In genomic region chr17:6054934-6055355, GRCm38 (mm10) we compare ENCODE assay signal across 8 mouse cellular contexts. TPM values are rescaled to one million over a fixed set of nuclear protein-coding genes. Genes with fewer than 3 reads are reported as not detected.
A peak's percentile ranks its signal among the peaks of the same experiment; 100 is the strongest.
DNase-seq lines count a peak whose midpoint lies in the region; ATAC-seq and TF ChIP-seq lines count a peak whose summit lies in the region.

No protein-coding gene starts in this region.

- H3K36me3 ChIP-seq in forebrain, embryonic 11.5 days (ENCODE audit: control insufficient read depth, insufficient read depth, low read length): no peaks in the 10 kb centered on the region
- peaks cover 23% of the 10 kb centered on the region for H3K36me3 ChIP-seq in forebrain, embryonic 13.5 days (ENCODE audit: poor library complexity, severe bottlenecking)
- peaks cover 39% of the 10 kb centered on the region for H3K36me3 ChIP-seq in neural tube, embryonic 15.5 days

- H3K27me3 ChIP-seq in forebrain, embryonic 11.5 days (ENCODE audit: control insufficient read depth, insufficient read depth, low read length): no peaks in the 10 kb centered on the region
- no peaks in the 10 kb centered on the region for H3K27me3 ChIP-seq in forebrain, embryonic 13.5 days
- no peaks in the 10 kb centered on the region for H3K27me3 ChIP-seq in neural tube, embryonic 15.5 days (replicated peaks)

- peak; percentile 33 for TF ChIP-seq CTCF in brain, embryonic 14.5 days (IDR thresholded peaks at IDR 0.05; ENCODE audit: borderline replicate concordance, extremely low read depth, insufficient read depth, insufficient read length)
- TF ChIP-seq CTCF in lung, adult 2 months (IDR thresholded peaks at IDR 0.05; ENCODE audit: insufficient read depth, low read length): peak; percentile 23

- H3K4me2 ChIP-seq in forebrain, embryonic 11.5 days (ENCODE audit: low read depth, low read length, severe bottlenecking): no peak overlapping the region
- H3K4me2 ChIP-seq in forebrain, embryonic 13.5 days: no peak overlapping the region
- H3K4me2 ChIP-seq in neural tube, embryonic 15.5 days: no peak overlapping the region

- no peaks in the 10 kb centered on the region for H3K4me1 ChIP-seq in forebrain, embryonic 11.5 days (replicated peaks; ENCODE audit: control insufficient read depth, insufficient read depth, low read length)
- no peaks in the 10 kb centered on the region for H3K4me1 ChIP-seq in forebrain, embryonic 13.5 days
- no peaks in the 10 kb centered on the region for H3K4me1 ChIP-seq in neural tube, embryonic 15.5 days
- H3K4me1 ChIP-seq in lung, adult 2 months (ENCODE audit: control insufficient read depth, insufficient read depth, low read length): 0 out of 2 replicates have a peak, but pooled peaks cover 2% of the 10 kb centered on the region

- peak; percentile 65 for DNase-seq in forebrain, embryonic 11.5 days (ENCODE audit: low spot score)
- peak; percentile 49 for DNase-seq in neural tube, embryonic 10.5 days (ENCODE audit: extremely low spot score, low spot score)
- peak; percentile 78 for DNase-seq in brain, embryonic 14.5 days (ENCODE audit: low read depth)
- peak; percentile 79 for DNase-seq in hindlimb bud, embryonic 11.5 days (ENCODE audit: extremely low spot score, low read depth, low spot score)
- peak; percentile 37 for DNase-seq in lung, adult 2 months
- DNase-seq in spleen, adult 12 weeks (ENCODE audit: low spot score): peak; percentile 21

- 19% methylated on average over 5 of the region's 5 CpGs for WGBS in forebrain, embryonic 11.5 days
- WGBS in forebrain, embryonic 13.5 days: 25% methylated on average over 5 of the region's 5 CpGs
- 29% methylated on average over 5 of the region's 5 CpGs for WGBS in neural tube, embryonic 15.5 days
- 17% methylated on average over 5 of the region's 5 CpGs for WGBS in lung, adult 2 months

- no peak overlapping the region for H3K27ac ChIP-seq in forebrain, embryonic 11.5 days (ENCODE audit: low read depth, low read length)
- no peak overlapping the region for H3K27ac ChIP-seq in forebrain, embryonic 13.5 days
- no peak overlapping the region for H3K27ac ChIP-seq in neural tube, embryonic 15.5 days (replicated peaks)

- no peak for TF ChIP-seq POLR2A in brain, embryonic 14.5 days (IDR thresholded peaks at IDR 0.05; ENCODE audit: borderline replicate concordance, extremely low read depth, insufficient read depth, insufficient read length, poor library complexity, severe bottlenecking)
- TF ChIP-seq POLR2A in lung, adult 2 months (IDR thresholded peaks at IDR 0.05; ENCODE audit: borderline replicate concordance, extremely low read depth, low read depth, low read length): no peak

- H3K9ac ChIP-seq in forebrain, embryonic 11.5 days (ENCODE audit: low read length): no peak overlapping the region
- H3K9ac ChIP-seq in forebrain, embryonic 13.5 days: no peak overlapping the region
- H3K9ac ChIP-seq in neural tube, embryonic 15.5 days (replicated peaks): no peak overlapping the region

- no peak for ATAC-seq in forebrain, embryonic 11.5 days (replicated peaks; ENCODE audit: low FRiP score)
- ATAC-seq in forebrain, embryonic 13.5 days: no peak
- no peak for ATAC-seq in neural tube, embryonic 15.5 days (ENCODE audit: low FRiP score)

- H3K9me3 ChIP-seq in forebrain, embryonic 11.5 days (ENCODE audit: control insufficient read depth, low read length): no peaks in the 10 kb centered on the region
- no peaks in the 10 kb centered on the region for H3K9me3 ChIP-seq in forebrain, embryonic 13.5 days (replicated peaks)
- no peaks in the 10 kb centered on the region for H3K9me3 ChIP-seq in neural tube, embryonic 15.5 days (replicated peaks)

- H3K4me3 ChIP-seq in forebrain, embryonic 11.5 days (ENCODE audit: low read depth, low read length): no peak overlapping the region
- H3K4me3 ChIP-seq in forebrain, embryonic 13.5 days: no peak overlapping the region
- no peak overlapping the region for H3K4me3 ChIP-seq in neural tube, embryonic 15.5 days (replicated peaks)
- peak overlapping the region; percentile 29 for H3K4me3 ChIP-seq in lung, adult 2 months (replicated peaks; ENCODE audit: extremely low read depth, low read depth, low read length)

RNA-seq across cellular contexts. Expression of gene Serac1, which starts 24.6 kb away (rescaled TPM):
- polyA plus RNA-seq in forebrain, embryonic 11.5 days (2014; fragmentation: Nextera tagmentation; extraction: Ambion mirVana): 8.7 and 10.0 TPM in 2 replicates
- 10.9 and 12.6 TPM in 2 replicates for polyA plus RNA-seq in forebrain, embryonic 13.5 days (2015; fragmentation: Nextera tagmentation; extraction: Ambion mirVana)
- 12.3 and 13.1 TPM in 2 replicates for polyA plus RNA-seq in neural tube, embryonic 15.5 days (2015; fragmentation: Nextera tagmentation; extraction: Ambion mirVana)
- polyA plus RNA-seq in brain, embryonic 14.5 days (2012; rRNA removed): 25.6 and 27.3 TPM in 2 replicates
- 3.2 and 5.5 TPM in 2 replicates for polyA plus RNA-seq in lung, adult 2 months (2012; rRNA removed)

RNA-seq across cellular contexts. Expression of gene Gtf2h5, which starts 24.6 kb away (rescaled TPM):
- 157 and 165 TPM in 2 replicates for polyA plus RNA-seq in forebrain, embryonic 11.5 days (2014; fragmentation: Nextera tagmentation; extraction: Ambion mirVana)
- polyA plus RNA-seq in forebrain, embryonic 13.5 days (2015; fragmentation: Nextera tagmentation; extraction: Ambion mirVana): 196 and 225 TPM in 2 replicates
- 220 TPM in 2 replicates for polyA plus RNA-seq in neural tube, embryonic 15.5 days (2015; fragmentation: Nextera tagmentation; extraction: Ambion mirVana)
- 88.8 and 95.2 TPM in 2 replicates for polyA plus RNA-seq in brain, embryonic 14.5 days (2012; rRNA removed)
- 11.4 and 17.3 TPM in 2 replicates for polyA plus RNA-seq in lung, adult 2 months (2012; rRNA removed)

RNA-seq across cellular contexts. Expression of gene Tulp4, which starts 51.3 kb away (rescaled TPM):
- polyA plus RNA-seq in forebrain, embryonic 11.5 days (2014; fragmentation: Nextera tagmentation; extraction: Ambion mirVana): 110 and 127 TPM in 2 replicates
- polyA plus RNA-seq in forebrain, embryonic 13.5 days (2015; fragmentation: Nextera tagmentation; extraction: Ambion mirVana): 132 and 156 TPM in 2 replicates
- 116 and 122 TPM in 2 replicates for polyA plus RNA-seq in neural tube, embryonic 15.5 days (2015; fragmentation: Nextera tagmentation; extraction: Ambion mirVana)
- 140 and 178 TPM in 2 replicates for polyA plus RNA-seq in brain, embryonic 14.5 days (2012; rRNA removed)
- 67.0 and 70.0 TPM in 2 replicates for polyA plus RNA-seq in lung, adult 2 months (2012; rRNA removed)

Comparison
In these comparisons a context has a peak if more than half of its experiments do, and no peak if none do; other contexts are left out.
1. DNase-seq: peak in every context shown above with its lines; median percentile 79 in hindlimb bud, embryonic 11.5 days; 78 in brain, embryonic 14.5 days; 65 in forebrain, embryonic 11.5 days; 49 in neural tube, embryonic 10.5 days; 37 in lung, adult 2 months; 21 in spleen, adult 12 weeks.